In the genomic region with DNA sequence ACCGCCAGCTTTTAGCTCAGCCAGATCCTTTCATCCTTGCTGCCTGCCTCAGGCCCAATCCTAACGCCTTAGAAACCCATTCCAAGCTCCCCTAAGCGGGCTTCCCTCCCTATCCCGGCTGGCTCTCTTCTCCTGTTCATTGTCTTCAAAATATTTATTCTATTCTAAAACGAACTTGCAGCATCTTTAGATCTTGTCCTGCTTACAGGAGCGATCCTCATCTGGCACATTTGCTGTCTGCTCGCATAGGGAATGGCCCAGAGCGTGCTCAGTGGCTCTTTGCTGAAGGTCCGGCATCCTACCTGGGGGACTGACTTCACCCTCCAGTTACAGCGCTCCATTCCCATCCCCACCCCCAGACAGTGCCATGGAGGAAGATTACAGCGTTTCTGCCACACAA, we compare ENCODE assay signal across 21 mouse cellular contexts.
DNase-seq lines count a peak whose midpoint lies in the region; ATAC-seq and TF ChIP-seq lines count a peak whose summit lies in the region.
"Had no signal": no experiment of that assay in that cellular context is flagged by ENCODE, and none has a peak within 500 bp of the region (broad histone marks: within the 10 kb centered on the region; RNA-seq: fewer than 3 reads in every experiment).

No protein-coding gene starts in this region.

- no peak overlapping the region for H3K9ac ChIP-seq in midbrain, embryonic 16.5 days (ENCODE audit: low read depth, low read length)
- no peak overlapping the region for H3K9ac ChIP-seq in midbrain, embryonic 14.5 days (replicated peaks; ENCODE audit: low read length)
- no peak overlapping the region for H3K9ac ChIP-seq in midbrain, postnatal 0 days (replicated peaks; ENCODE audit: low read length, poor library complexity, severe bottlenecking)
- H3K9ac ChIP-seq: embryonic facial prominence, embryonic 12.5 days; forebrain, embryonic 13.5 days; forebrain, embryonic 15.5 days; forebrain, postnatal 0 days had no signal

- no peaks in the 10 kb centered on the region for H3K36me3 ChIP-seq in midbrain, embryonic 10.5 days
- no peaks in the 10 kb centered on the region for H3K36me3 ChIP-seq in midbrain, embryonic 16.5 days (ENCODE audit: control insufficient read depth, insufficient read depth, low read length)
- H3K36me3 ChIP-seq in testis, adult 2 months (ENCODE audit: control insufficient read depth, insufficient read depth, low read length): no peaks in the 10 kb centered on the region
- H3K36me3 ChIP-seq in midbrain, embryonic 14.5 days (ENCODE audit: control insufficient read depth, insufficient read depth, low read length): no peaks in the 10 kb centered on the region
- no peaks in the 10 kb centered on the region for H3K36me3 ChIP-seq in midbrain, postnatal 0 days (ENCODE audit: insufficient read depth, low read length)
- H3K36me3 ChIP-seq: embryonic facial prominence, embryonic 10.5 days; embryonic facial prominence, embryonic 12.5 days; forebrain, embryonic 15.5 days had no signal

- no peak for ATAC-seq in midbrain, embryonic 16.5 days
- no peak for ATAC-seq in midbrain, embryonic 14.5 days (ENCODE audit: low FRiP score, low TSS enrichment)
- ATAC-seq in midbrain, postnatal 0 days (ENCODE audit: low FRiP score): no peak
- ATAC-seq: forebrain, embryonic 13.5 days; forebrain, embryonic 15.5 days; forebrain, postnatal 0 days had no signal

- no peak for TF ChIP-seq CTCF in testis, adult 2 months (IDR thresholded peaks at IDR 0.05; ENCODE audit: control insufficient read depth, insufficient read depth, insufficient replicate concordance, low read depth, low read length)
- TF ChIP-seq CTCF in midbrain, postnatal 0 days (IDR thresholded peaks at IDR 0.05): no peak

- 0 out of 2 replicates have a peak, but pooled peaks have one; percentile 19 for TF ChIP-seq POLR2A in testis, adult 2 months (IDR thresholded peaks at IDR 0.05; ENCODE audit: control insufficient read depth, low read depth, low read length)

- H3K27ac ChIP-seq in midbrain, embryonic 10.5 days (replicated peaks): 0 out of 2 replicates have a peak overlapping the region, but pooled peaks have one; percentile 28
- no peak overlapping the region for H3K27ac ChIP-seq in midbrain, embryonic 16.5 days (ENCODE audit: low read length)
- no peak overlapping the region for H3K27ac ChIP-seq in testis, adult 2 months (ENCODE audit: control insufficient read depth, insufficient read depth, low read depth, low read length)
- H3K27ac ChIP-seq in midbrain, embryonic 14.5 days (replicated peaks; ENCODE audit: low read depth, low read length): no peak overlapping the region
- 0 out of 2 replicates have a peak overlapping the region, but pooled peaks have one; percentile 18 for H3K27ac ChIP-seq in midbrain, postnatal 0 days (ENCODE audit: low read depth, low read length)
- H3K27ac ChIP-seq: embryonic facial prominence, embryonic 10.5 days; embryonic facial prominence, embryonic 12.5 days; forebrain, embryonic 13.5 days; forebrain, embryonic 15.5 days had no signal

- 79% methylated on average over 11 of the region's 11 CpGs for WGBS in midbrain, embryonic 10.5 days
- WGBS in midbrain, embryonic 16.5 days: 69% methylated on average over 11 of the region's 11 CpGs
- WGBS in midbrain, embryonic 14.5 days: 77% methylated on average over 11 of the region's 11 CpGs
- 56% methylated on average over 11 of the region's 11 CpGs for WGBS in midbrain, postnatal 0 days

- H3K4me1 ChIP-seq in midbrain, embryonic 10.5 days: peaks cover 17% of the 10 kb centered on the region
- H3K4me1 ChIP-seq in midbrain, embryonic 16.5 days (ENCODE audit: control insufficient read depth, insufficient read depth, low read length): no peaks in the 10 kb centered on the region
- H3K4me1 ChIP-seq in testis, adult 2 months (ENCODE audit: control insufficient read depth, insufficient read depth, low read length): peaks cover 9% of the 10 kb centered on the region
- no peaks in the 10 kb centered on the region for H3K4me1 ChIP-seq in midbrain, embryonic 14.5 days (ENCODE audit: control insufficient read depth, insufficient read depth, low read length)
- H3K4me1 ChIP-seq in midbrain, postnatal 0 days (ENCODE audit: insufficient read depth, low read length): no peaks in the 10 kb centered on the region
- H3K4me1 ChIP-seq: embryonic facial prominence, embryonic 10.5 days; embryonic facial prominence, embryonic 12.5 days; forebrain, embryonic 15.5 days had no signal

- H3K9me3 ChIP-seq in midbrain, embryonic 10.5 days (replicated peaks): no peaks in the 10 kb centered on the region
- no peaks in the 10 kb centered on the region for H3K9me3 ChIP-seq in midbrain, embryonic 16.5 days (replicated peaks; ENCODE audit: control insufficient read depth, low read length, poor library complexity, severe bottlenecking)
- H3K9me3 ChIP-seq in midbrain, embryonic 14.5 days (ENCODE audit: control insufficient read depth, low read length): no peaks in the 10 kb centered on the region
- H3K9me3 ChIP-seq in midbrain, postnatal 0 days (ENCODE audit: low read length): no peaks in the 10 kb centered on the region
- H3K9me3 ChIP-seq: embryonic facial prominence, embryonic 10.5 days; embryonic facial prominence, embryonic 12.5 days; forebrain, embryonic 13.5 days; forebrain, embryonic 15.5 days had no signal

- DNase-seq in midbrain, embryonic 10.5 days (ENCODE audit: low spot score): no peak
- no peak for DNase-seq in testis, postnatal 14 days (ENCODE audit: low spot score)
- DNase-seq in midbrain, embryonic 14.5 days: peak; percentile 32
- DNase-seq in midbrain, postnatal 0 days (ENCODE audit: low spot score): no peak
- no peak for DNase-seq in adrenal gland, postnatal 36 days
- DNase-seq in cerebellum, adult 18-20 months: no peak
- DNase-seq: adrenal gland, adult 2 months; adrenal gland, postnatal 10 days; adrenal gland, postnatal 25 days; cerebellum, adult 11 months; cerebellum, adult 2 months; cerebellum, adult 9-10 months; cerebellum, postnatal 10 days; cerebellum, postnatal 25 days; forebrain, postnatal 0 days had no signal

- no peaks in the 10 kb centered on the region for H3K27me3 ChIP-seq in midbrain, embryonic 10.5 days (ENCODE audit: low read depth, poor library complexity, severe bottlenecking)
- H3K27me3 ChIP-seq in midbrain, embryonic 16.5 days (ENCODE audit: control insufficient read depth, insufficient read depth, low read depth, low read length): no peaks in the 10 kb centered on the region
- no peaks in the 10 kb centered on the region for H3K27me3 ChIP-seq in testis, adult 2 months (ENCODE audit: control insufficient read depth, insufficient read depth, low read length)
- no peaks in the 10 kb centered on the region for H3K27me3 ChIP-seq in midbrain, embryonic 14.5 days (ENCODE audit: control insufficient read depth, insufficient read depth, low read length)
- H3K27me3 ChIP-seq in midbrain, postnatal 0 days (ENCODE audit: insufficient read depth, low read length): no peaks in the 10 kb centered on the region
- H3K27me3 ChIP-seq: embryonic facial prominence, embryonic 12.5 days; forebrain, embryonic 13.5 days; forebrain, embryonic 15.5 days had no signal

- no peak overlapping the region for H3K4me3 ChIP-seq in midbrain, embryonic 10.5 days
- no peak overlapping the region for H3K4me3 ChIP-seq in midbrain, embryonic 16.5 days (ENCODE audit: low read depth, low read length)
- peak overlapping the region; percentile 66 for H3K4me3 ChIP-seq in testis, adult 2 months (ENCODE audit: control insufficient read depth, low read depth, low read length)
- no peak overlapping the region for H3K4me3 ChIP-seq in midbrain, embryonic 14.5 days (replicated peaks; ENCODE audit: low read depth, low read length)
- H3K4me3 ChIP-seq in midbrain, postnatal 0 days (ENCODE audit: low read depth, low read length): no peak overlapping the region
- H3K4me3 ChIP-seq: embryonic facial prominence, embryonic 10.5 days; embryonic facial prominence, embryonic 12.5 days; forebrain, embryonic 13.5 days; forebrain, embryonic 15.5 days had no signal

- H3K4me2 ChIP-seq in midbrain, embryonic 16.5 days (ENCODE audit: low read length): no peak overlapping the region
- no peak overlapping the region for H3K4me2 ChIP-seq in midbrain, embryonic 14.5 days (ENCODE audit: low read length)
- no peak overlapping the region for H3K4me2 ChIP-seq in midbrain, postnatal 0 days (ENCODE audit: low read depth, low read length, poor library complexity, severe bottlenecking)
- H3K4me2 ChIP-seq: embryonic facial prominence, embryonic 12.5 days; forebrain, embryonic 13.5 days; forebrain, embryonic 15.5 days had no signal

Comparison
In these comparisons a context has a peak if more than half of its experiments do, and no peak if none do; other contexts are left out.
1. H3K27ac ChIP-seq: peak in midbrain, embryonic 10.5 days (single experiment) and midbrain, postnatal 0 days (single experiment); none in midbrain, embryonic 16.5 days (single experiment), testis, adult 2 months (single experiment) and midbrain, embryonic 14.5 days (single experiment).